Mouse (Mus musculus) ES-E14 (cell line): ENCODE measurements around the gene Lamc1.

ENCODE experiments used
- CHD2 ChIP-seq: IDR thresholded peaks from 2 replicates; pipeline ENCODE4 v1.6.1; 2014; ENCODE audit warnings: mild to moderate bottlenecking, low read depth, low read length, inconsistent platforms
- HCFC1 ChIP-seq: IDR thresholded peaks from 2 replicates; pipeline ENCODE4 v1.6.1; 2012; ENCODE audit warnings: low read length, inconsistent platforms, borderline replicate concordance; ENCODE audit not compliant: insufficient read depth
- MAFK ChIP-seq: IDR thresholded peaks from 2 replicates; pipeline ENCODE4 v1.6.1; 2014; ENCODE audit warnings: mild to moderate bottlenecking, low read depth, low read length, inconsistent platforms; ENCODE audit not compliant: insufficient read depth
- ZC3H11A ChIP-seq: IDR thresholded peaks from 2 replicates; pipeline ENCODE4 v1.6.1; 2012; ENCODE audit warnings: low read depth, mild to moderate bottlenecking, inconsistent platforms, low read length, borderline replicate concordance
- ZNF384 ChIP-seq: IDR thresholded peaks from 2 replicates; pipeline ENCODE4 v1.6.1; 2012; ENCODE audit warnings: low read depth, low read length, inconsistent platforms

DNA sequence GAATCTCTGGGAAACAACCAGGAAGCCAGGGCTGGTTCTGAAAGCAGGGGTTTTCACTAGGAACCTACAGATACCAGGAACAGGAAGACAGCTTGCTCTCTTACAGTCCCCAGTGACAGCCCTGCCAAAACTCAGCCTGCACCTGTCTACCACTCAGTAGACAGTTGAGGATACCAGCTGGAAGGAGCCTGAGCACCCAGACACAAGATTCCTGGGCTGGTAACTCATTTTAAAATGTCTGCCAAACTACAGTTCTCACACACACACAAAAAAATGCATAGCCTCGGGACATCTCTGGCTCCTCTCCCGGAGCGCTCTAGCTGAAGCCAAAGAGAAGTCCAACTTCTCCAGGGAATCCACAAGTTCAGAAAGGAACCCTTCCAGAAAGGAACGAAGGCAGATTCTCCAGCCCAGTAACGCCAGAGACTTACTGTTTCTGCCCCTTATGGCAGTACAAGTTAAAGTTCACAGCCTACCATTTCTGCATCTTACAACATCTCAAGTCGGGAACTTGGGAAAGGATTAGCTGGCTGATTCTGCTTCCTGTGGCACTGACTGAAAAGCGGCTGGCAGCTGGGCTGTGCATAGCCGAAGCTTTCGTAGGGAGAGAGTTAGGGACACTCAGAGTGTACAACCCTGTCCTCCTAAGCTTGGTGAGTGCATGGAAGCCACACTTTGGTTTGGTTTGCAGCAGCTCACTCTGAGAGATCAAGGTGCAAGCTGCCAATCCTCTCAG lies 24.2 kb downstream of the Lamc1 start:
- TF ChIP-seq CHD2 (no peak), HCFC1 (no peak), MAFK (no peak), ZC3H11A (no peak), ZNF384 (no peak)
